Mouse (Mus musculus) ovary, adult 18-20 months (tissue): ENCODE results near the gene Cldn11.

Source experiments
- DNase-seq: peaks from one replicate; pipeline ENCODE4 v3.0.0; 2022; ENCODE audit warnings: low spot score, mixed read lengths

Gene Cldn11

DNA sequence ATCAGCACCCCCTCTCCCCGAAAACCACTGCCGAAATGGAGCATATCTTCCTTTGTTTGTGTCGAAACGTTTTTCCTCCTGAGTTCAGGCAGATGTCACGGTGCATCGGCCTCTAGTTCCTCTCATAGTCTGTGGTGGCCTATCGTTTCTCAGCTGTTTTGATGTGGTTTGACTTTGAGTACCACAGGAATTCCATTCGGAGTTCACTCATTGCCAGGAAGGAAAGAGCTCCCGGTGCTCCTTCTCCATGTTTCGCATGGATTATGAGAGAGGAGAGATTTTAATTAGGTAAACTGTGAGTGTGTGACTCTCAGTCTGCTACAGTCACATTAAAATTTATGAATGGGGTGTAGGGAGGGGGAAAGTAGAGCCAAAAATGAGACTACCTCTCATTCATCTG is 10.3 kb downstream of the Cldn11 start:
- DNase-seq, result no peak

DNA sequence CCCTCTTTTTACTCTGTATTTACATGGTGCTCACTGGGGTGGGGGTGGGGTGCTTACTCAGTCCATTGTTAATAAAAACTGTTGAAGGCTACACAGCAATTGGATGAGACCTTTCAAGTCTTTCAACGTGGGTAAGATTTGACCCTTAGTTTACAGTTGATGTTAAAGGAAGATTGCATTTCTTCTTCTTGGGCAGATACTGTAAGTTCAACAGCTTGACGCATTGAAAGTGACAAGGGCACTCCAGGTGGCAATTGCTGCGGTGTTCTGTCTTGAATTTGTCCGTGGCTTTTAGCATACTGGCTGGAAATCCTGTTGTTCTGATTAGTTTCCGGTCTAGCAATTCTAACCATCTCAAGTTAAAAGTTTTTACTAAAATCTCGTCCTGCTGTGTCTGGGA is 11.6 kb downstream of the Cldn11 start:
- DNase-seq, result no peak

DNA sequence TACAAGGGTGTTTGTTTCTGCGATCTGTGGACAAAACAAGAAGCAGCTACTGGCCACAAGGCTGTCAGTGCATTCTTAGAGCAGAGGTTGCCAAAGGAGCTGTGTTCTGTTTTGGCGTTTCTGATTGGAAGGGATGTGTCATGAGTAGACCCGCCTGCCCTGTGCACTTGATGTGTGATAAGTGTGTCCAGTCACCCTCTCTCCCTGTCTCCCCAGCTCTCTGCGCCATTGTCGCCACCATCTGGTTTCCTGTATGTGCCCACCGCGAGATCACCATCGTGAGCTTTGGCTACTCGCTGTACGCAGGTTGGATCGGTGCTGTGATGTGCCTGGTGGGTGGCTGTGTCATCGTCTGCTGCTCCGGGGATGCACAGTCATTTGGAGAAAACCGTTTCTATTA is 13.1 kb downstream of the Cldn11 start:
- DNase-seq, result no peak

DNA sequence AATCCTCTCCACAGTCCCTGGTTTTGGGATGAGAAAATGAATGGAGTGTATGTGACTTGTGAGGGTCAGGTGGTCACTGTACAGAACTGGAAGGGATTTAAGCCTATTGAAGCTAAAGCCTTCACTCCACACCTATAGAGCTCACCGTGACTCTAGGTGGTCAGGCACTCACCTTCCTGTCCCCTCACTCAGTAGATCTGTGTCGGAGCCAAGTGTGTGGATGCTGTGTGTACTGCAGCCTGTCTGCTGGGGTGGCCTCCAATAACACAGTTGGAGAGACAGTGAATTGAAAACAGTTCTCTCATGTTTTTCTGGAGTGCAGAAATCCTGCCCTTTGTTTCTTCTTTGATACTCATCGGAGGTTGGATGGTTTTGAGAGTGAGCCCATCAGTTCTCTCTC is 16.1 kb downstream of the Cldn11 start:
- DNase-seq, result no peak

DNA sequence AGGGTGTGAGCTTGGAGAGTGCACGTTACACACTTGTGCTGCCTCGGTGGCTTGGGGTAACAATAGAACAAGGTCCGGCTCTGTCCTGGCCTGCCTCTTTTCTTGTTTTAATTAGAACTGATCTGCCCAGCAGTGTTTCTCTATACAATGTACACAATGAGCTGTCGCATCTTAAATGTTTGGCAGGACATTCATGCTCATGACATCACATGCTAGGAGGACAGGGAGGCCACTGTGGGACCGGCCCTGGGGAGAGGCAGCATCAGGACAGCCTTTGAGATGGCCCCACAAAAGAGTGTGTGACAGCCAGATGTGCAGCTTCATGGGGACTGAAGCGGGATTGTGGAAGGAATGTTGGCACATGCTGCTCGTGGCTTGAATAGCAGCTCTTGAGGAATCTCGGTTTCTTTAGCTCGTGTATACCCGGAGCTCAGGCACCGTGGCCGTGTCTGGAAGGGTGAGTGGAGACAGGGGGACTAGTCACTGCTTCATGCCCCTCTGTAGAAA is 16.7 kb downstream of the Cldn11 start:
- DNase-seq, result no peak

DNA sequence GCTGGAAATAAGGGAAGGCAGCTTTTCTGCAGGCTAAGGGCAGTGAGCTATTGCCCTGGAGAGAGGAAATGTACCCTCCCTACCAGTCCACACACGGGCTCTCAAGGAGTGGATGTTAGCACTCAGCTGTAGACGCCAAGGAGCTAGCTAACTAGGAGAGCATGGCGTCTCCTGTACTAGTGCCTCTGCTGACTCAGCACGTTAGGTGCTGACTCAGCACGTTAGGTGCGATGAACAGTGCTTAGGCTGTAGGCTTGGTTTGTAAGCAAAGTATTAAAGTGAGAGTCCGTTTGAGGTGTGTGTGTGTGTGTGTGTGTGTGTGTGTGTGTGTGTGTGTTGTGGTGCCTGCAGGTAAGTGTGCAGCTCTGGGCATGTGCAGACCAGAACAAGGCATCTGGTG is 40.6 kb downstream of the Cldn11 start:
- no peak for DNase-seq

DNA sequence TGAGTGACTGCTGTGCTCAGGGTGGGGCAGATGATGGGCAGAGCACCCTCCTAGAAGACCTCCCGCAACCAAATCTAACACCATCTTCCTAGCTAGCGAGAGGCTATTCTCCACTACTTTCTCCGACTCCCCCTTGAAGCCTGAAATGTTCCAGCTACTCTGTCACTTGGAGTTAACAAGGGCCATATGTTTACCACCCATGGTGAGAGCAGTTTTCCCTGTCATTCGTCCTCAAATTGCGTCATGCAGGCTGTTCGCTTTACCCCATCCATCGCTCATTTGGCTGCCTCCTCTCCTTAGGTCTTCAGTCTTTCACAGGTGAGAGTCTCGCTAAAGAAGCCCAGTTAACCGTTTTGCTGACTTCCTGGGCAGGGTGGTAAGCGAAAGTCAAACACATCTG is 41.7 kb downstream of the Cldn11 start:
- no peak for DNase-seq

DNA sequence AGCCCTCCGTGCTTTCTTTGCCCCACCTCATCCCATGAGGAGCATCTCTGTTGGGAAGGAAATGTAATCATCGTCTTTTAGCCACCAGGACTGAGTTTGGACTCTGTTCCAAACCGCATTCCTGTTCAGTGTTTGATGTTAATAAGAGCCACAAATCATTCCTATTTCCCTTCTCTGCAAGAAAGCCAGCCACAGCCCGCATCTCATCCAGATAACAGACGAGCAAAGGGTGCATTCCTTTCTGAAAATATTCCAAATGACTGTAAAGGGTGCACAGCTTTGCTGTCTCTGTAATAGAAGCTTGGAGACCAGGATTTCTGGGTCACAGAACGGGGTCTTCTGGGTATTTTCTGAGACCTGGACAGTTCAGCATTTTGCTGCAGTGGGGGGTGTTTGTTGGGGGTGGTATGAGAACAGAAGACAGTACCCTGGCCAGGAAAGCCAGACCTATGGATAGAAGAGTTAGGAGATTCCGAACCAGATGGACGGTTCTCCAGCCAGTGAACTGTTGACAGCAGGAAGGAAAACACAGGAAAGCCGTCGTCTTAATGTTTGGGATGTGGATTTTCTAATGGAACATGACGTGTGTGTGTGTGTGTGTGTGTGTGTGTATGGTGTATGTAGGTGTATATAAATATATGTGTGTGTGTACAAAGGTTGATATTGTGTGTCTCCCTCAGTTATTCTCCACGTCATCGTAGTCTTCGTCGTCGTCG is 49.6 kb downstream of the Cldn11 start:
- no peak for DNase-seq

DNA sequence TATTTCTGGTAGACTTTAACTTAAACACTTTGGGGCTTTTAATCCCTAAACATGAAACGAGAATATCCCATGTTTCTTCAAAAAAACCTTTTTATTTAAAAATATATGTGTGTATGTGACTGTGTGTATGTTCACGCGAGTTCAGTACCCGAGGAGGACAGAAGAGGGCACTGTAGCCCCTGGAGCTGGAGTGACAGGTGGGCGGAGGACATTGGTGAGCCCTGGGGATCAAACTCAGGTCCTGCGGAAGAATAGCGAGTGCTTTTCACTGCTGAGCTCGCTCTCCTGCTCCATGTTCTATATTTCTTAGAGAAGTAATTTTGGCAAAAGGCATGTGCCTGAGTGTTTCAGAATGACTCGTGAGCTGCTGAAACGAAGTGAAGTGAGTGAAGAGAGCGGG is 54.2 kb downstream of the Cldn11 start:
- no peak for DNase-seq

DNA sequence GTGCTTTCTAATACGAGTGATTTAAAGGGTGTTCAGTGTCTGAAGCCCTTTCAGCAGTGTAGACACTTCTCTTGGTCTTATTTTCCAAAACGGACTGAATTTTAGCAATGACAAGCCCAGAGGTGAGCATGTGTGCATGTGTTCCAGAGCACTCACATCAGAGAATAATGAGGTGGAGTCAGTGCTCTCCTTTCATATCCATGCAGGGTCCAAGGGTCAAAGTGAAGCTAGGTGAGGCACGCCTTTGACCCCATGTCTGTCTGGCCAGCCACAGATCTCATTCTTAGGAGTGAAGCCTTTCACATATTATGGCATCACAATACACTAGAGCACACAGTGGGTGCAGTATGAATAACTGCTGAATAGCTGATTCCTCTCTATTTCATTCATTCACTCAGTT is 55.4 kb downstream of the Cldn11 start:
- DNase-seq, result no peak

DNA sequence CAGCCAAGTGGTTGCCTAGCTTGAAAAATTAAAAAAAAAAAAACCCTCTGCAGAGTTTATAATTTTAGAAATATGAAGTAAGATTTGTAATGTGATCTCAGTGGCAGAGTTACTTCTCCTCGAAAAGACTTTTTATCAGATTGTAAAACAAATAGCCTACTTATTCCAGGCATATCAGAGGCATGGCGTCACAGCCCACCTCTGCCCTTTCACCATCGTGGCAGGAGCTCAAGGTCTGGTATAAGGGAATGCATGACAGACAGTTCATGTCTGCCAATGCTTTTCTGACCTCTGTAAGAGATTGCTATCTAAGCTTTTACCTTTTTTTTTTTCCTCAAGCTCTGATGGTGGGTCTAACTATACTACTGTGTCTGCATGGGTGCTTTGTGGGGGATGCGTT is 58.3 kb downstream of the Cldn11 start:
- DNase-seq, result no peak

DNA sequence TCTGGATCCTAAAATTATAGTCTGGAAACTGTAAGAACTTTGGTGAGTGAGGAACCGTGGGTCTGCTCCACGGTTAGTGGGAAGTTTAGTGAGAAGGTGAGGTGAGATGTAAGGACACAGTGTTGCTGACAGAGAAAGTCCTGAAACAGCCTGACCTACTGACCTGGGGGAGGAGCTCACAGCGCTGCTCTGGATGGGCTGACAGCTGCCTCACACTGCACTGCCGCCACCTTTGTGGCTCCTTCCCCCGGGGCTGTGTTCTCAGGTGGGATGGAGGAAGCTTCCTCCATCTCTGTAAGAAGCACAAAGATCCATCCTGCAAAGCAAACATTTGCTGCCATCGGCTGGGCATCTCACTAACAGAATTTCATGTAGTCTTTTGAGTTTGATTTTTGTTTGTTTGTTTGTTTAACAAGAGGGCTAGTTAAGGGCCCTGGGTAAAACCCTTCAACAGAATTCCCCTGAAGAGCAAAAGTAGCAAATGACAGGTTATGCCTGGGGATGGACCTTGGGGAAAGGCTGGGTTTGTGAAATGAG is 58.8 kb downstream of the Cldn11 start:
- no peak for DNase-seq

DNA sequence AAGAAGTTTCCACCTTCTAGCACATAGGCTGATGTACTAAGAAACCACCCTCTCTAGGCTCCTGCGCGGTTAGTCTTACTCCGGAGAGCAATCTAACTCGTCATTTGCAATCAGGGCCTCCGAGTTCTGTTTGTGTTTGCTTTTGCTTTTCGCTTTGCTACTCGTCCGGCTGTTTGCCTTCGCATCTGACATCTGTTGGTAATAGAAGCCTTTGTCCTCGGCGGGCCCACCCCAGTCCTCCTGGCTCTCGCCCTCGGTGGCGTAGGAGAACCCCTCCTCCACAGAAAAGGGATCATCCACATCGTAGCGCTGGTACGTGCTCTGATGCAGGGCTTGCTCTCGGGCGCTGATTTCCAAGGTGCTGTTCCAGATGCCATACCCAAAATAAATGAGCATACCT is 59.3 kb downstream of the Cldn11 start:
- no peak for DNase-seq

DNA sequence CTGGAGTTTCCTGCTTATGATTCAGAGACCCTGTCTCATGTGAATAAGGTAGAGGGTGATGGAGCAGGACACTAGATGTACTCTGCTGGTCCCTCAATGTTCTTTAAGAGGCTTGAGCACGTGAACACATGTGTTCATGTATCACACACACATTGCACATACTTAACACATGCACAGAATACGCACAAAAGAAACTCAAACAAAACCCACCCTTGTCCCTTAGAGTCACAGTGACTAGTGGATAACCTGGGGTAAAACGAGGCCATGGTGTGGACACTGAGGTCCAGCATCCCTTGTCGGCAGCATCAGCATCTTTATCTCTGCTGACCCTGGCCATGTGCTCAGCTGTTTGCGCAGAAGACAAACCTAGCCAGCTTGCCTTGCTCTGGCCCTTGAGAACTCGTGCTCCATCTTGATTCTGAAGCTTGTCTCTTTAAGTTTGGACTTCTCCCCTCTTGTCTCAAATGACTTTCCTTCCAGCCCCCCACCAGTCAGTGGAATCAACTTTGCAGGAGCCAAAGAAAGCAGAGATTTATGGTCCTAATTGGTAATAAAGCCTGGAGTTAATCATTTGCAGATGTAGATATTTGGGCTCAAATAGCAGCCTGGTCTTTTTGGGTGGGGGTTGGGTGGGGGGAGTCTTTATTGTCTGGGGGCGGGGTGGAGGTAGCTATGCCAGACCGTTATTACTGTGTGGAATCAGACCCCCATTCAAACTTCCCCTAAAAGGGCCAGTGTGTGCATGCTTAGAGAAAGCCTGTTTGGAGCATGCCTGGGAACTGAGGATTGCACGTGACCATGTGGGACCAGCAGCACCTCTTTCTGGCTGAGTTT is 62.7 kb downstream of the Cldn11 start:
- DNase-seq, result no peak

DNA sequence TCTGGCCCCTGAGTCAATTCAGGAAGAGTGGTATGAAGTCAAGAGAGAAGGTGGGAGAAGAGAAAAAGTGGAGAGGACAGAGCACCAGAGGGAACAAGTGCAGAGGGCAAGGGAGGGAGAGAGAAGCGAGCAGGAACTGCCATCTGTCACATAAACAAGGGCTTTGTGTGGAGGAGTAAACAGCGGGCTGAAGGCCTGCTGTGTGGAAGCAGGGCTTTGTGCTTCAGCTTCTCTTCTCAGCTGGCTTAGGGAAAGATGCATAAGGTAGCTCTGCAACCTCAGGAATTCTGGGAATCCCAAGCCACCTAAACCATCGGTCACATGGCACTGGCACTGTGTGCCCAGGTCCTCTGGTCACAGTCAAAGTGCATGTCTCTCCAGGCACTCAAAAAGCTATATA is 64.1 kb downstream of the Cldn11 start:
- no peak for DNase-seq
